Mouse (Mus musculus): Measurements from ENCODE around the gene Krtap28-10. TPM values are rescaled to one million over a fixed set of nuclear protein-coding genes. Genes with fewer than 3 reads are reported as not detected.
"Not testable (repeated sequence)": the region's sequence is repeated elsewhere in the genome, so short reads cannot be mapped to it uniquely, and the experiment has no call there.

Gene Krtap28-10
- total RNA-seq, 2 experiments from 2014 or later: not detected

DNA sequence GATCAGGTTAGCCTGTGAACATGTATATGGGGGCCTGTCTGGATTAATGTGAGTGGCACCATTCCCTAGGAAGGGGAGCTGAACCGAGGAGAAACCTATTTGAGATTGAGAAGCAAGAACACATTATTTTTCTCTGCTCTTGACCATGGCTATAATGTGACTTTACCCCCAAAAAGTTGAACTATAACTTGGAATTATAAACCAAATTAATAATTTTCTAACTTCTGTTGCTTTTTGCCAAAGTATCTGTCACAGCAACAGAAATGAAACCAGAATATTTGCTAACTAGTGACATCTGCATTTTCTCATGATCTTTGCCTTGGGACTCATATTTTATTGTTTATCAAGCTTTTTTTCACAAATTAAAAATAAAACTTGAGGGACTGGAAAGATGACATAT lies 25.7 kb downstream of the Krtap28-10 start:
- intact Hi-C loops (cut with DNase I): no loop called here
- DNase-seq (ENCODE audit: low spot score in 2 of 2): no peak

DNA sequence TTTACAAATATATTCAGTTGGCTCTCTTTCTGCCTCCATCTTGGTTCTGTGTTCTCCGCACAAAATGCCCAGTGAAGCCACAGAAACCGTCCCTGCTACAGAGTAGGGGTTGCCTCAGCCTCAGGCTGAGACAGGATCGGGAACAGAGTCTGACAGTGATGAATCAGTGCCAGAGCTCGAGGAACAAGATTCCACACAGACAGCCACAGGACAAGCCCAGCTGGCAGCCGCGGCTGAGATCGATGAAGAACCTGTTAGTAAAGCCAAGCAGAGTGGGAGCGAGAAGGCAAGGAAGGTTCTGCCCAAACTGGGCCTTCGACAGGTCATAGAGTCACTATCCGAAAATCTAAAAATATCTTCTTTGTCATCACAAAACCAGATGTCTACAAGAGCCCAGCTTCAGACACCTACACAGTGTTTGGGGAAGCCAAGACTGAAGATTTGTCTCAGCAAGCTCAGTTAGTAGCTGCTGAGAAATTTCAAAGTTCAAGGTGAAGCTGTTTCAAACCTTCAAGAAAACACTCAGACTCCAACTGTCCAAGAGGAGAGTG lies 26.9 kb downstream of the Krtap28-10 start:
- intact Hi-C loops (cut with DNase I): no loop called here
- no peak for DNase-seq (ENCODE audit: low spot score in 2 of 2)

DNA sequence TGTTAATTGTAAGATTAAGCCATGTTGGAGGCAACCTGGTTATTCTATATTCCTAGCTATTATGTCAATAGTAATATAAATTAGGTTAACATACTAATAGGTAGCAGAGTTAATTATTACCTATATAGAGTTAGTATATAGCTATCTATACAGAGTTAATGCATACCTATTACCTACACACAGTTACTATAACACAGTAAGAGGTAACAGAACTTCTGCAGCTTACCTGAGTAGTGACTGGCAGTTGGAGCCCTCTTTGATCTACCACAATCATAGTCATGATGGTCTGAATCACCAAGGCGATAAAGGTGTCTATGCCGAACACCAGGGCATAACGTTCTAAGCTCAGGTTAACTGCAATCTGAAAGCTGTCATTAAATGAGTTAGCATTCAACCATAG lies 27.8 kb downstream of the Krtap28-10 start:
- DNase-seq (ENCODE audit: low spot score in 2 of 2): no peak
- intact Hi-C loops (cut with DNase I): no loop called here

DNA sequence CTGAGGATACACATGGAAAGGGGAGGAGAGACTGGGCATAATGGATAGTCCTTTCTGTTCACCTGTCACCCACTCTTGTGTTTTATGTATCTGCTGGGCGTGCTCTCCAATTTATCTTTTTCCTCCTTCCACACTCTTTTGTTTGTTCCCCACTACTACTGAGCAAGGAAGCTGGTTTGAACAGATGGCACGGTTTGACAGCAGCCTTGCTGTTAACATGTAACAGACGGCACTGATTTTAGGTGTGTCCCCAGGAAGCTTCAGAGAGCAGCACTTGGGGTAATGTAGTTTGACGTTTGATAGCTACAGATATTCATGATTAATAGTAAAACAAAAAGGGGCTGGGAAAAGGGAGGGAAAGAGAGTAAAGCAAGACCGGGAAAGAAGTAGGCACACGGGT lies 34.8 kb downstream of the Krtap28-10 start:
- intact Hi-C loops (cut with DNase I): no loop called here
- DNase-seq (ENCODE audit: low spot score in 2 of 2): no peak

DNA sequence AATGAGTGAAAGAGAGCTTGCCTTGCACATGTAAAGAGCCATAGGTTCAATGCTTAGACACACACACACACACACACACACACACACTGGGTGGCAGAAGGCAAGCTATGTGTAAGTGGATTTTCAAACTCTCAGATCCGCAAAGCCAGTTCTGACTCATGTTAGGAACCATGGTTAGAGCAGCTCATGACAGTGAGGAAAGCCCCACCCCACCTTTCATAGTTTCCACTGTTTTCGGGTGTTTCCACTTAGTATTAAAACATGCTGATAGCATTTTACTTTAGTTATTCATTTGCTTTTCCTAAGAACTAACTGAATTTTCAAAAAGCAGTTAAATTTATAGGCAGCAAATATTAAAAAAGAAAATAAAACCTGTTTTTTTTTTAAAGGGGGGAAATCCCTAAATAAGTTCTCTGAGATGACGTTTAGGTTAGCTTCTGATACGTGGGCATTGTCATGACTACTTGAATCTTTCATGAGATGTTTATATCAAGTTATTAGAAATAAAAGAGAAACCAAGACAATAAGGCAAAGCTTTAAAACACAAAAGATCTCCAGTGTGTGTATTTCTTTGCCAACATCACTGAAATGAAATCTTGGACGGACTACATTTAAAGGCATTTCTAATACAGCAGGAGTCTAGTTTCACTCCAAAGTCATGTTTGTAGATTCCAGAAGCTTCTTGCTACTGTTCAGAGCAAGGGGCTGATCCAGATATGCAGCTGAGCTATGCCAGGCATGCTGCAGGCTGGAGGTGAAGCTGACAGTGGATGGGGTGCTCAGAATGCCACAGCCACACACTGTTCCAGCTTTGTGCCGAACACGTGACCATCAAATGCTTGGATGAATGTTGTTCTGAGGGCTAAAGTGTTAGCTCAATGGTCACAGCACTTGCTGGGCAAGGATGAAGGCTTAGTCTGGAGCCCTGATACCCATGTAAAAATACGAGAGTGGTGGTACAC lies 35.8 kb downstream of the Krtap28-10 start:
- intact Hi-C loops (cut with DNase I): no loop called here
- DNase-seq (ENCODE audit: low spot score in 2 of 2): no peak

DNA sequence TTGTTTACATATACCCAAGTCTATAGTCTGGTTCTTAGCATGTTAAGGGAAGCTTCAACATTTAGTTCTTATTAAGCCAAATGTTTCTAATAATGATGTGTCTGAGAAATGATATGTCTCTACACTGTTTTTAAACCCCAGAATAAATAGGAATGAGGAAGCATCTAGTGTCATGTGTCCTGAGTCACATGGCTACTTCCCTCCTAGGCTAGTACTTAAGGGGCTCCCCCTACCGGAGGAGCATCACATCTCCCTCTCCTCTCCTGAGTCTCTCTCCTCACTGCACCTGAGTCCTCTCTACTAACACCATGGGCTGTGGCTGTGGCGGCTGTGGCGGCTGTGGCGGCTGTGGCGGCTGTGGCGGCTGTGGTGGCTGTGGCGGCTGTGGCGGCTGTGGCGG lies 42.0 kb downstream of the Krtap28-10 start, which contains the start of gene Gm47959:
Gm47959 (plus strand) TSS at position 243 of the 400 bp plus-strand sequence.
- intact Hi-C loops (cut with DNase I); DNase-seq (ENCODE audit: low spot score in 2 of 2): not testable (repeated sequence)

DNA sequence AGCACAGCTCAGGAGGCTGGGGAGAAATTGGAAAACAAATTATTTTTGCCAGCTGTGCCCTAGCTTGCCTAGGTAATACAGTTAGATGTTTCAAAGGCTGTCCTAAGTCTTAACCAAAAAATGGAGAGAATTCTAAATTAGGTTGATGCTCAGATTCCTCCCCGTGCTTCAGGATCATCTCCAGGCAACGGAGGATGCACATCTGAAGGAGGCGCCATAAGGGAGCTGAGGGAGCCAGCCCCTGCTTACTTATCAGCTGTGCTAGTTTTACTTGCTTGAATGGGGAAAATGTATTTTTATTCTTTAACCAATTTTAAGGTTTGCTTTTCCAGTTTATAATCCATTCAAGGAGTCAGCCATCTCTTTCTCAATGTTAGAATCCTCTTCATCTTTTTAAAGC lies 48.3 kb downstream of the Krtap28-10 start:
- intact Hi-C loops (cut with DNase I): no loop called here
- no peak for DNase-seq (ENCODE audit: low spot score in 2 of 2)

DNA sequence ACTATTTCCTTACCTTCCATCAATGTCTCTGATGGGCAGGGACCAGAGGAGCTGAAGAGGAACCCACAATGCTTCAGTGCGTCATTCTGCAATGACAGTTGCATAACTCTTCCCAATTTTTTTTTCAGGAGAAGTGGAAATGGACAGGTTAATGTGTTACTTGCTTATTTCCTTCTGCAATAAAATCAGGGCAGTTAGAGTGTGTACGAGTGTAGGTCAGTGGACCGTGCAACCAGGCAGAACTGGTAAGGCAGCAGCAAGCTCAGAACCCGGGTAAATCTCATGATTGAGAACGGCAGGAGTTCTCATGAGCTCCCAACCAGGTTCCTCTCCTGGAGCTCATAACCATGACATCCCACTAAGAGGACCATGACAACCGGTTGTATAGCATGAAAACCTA lies 50.2 kb downstream of the Krtap28-10 start:
- intact Hi-C loops (cut with DNase I): no loop called here
- no peak for DNase-seq (ENCODE audit: low spot score in 2 of 2)

DNA sequence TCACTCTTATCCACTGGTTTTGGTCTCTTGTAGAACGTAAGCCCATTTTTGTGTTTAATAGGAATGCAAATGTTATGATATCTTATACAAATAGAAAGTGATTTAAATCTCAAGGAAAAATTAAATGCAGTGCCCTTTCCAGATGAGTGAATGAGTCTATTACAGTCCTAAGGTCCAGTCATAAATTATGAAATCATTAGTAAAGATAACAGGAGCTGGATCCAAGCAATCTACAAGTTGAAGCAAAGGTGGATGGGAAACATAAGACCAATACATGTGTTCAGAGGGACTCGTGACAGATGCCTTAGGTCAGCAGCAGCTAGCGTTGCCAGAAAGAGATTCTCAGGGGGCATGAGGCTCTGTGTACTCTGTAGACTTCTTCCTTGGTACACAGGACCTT lies 50.7 kb downstream of the Krtap28-10 start:
- DNase-seq (ENCODE audit: low spot score in 2 of 2): no peak
- intact Hi-C loops (cut with DNase I): no loop called here

Other genes with a start within 250 kb of the Krtap28-10 start
- gene Agfg1, start 203.0 kb downstream of the Krtap28-10 start, total RNA-seq (2021): 10 to 100 TPM; 75.9 to 81.3 TPM
- under 1 TPM; 0.42 to 0.52 TPM for gene A030005L19Rik, start 129.2 kb downstream of the Krtap28-10 start, total RNA-seq (2021)
- gene A030014E15Rik, start 117.6 kb downstream of the Krtap28-10 start, total RNA-seq (2021): not detected
- not detected for gene Gm6217, start 111.1 kb downstream of the Krtap28-10 start, total RNA-seq (2021)
- not detected for gene A030003K21Rik, start 99.1 kb downstream of the Krtap28-10 start, total RNA-seq (2021)
- not detected for gene Gm7544, start 86.5 kb downstream of the Krtap28-10 start, total RNA-seq (2021)
- not detected for gene Gm47955, start 82.2 kb downstream of the Krtap28-10 start, total RNA-seq (2021)
- gene Gm47959, start 41.9 kb downstream of the Krtap28-10 start, total RNA-seq (2021): not detected
- 1 to 10 TPM; 2.2 to 2.8 TPM for gene Slc19a3, start 4.0 kb downstream of the Krtap28-10 start, total RNA-seq (2021)
- not detected for gene Gm47969, start 2.5 kb upstream of the Krtap28-10 start, total RNA-seq (2021)
- gene A030005K14Rik, start 16.9 kb upstream of the Krtap28-10 start, total RNA-seq (2021): not detected
- gene Krtap28-13, start 18.4 kb upstream of the Krtap28-10 start, total RNA-seq (2021): not detected
- gene Ccl20, start 74.3 kb upstream of the Krtap28-10 start, total RNA-seq (2021): not detected
- under 1 TPM in 1 of 2 experiments, not detected in 1; 0.20 TPM for gene Daw1, start 117.3 kb upstream of the Krtap28-10 start, total RNA-seq (2021)

All from left cerebral cortex, postnatal 36 days (tissue).